In genomic region chr7:43584790-43585189, GRCm38 (mm10) we compare ENCODE assay signal across 18 mouse cellular contexts. TPM values are rescaled to one million over a fixed set of nuclear protein-coding genes. Genes with fewer than 3 reads are reported as not detected.
DNase-seq lines count a peak whose midpoint lies in the region; ATAC-seq and TF ChIP-seq lines count a peak whose summit lies in the region.
"Had no signal": no experiment of that assay in that cellular context is flagged by ENCODE, and none has a peak within 500 bp of the region (broad histone marks: within the 10 kb centered on the region; RNA-seq: fewer than 3 reads in every experiment).

No protein-coding gene starts in this region.

- peak; percentile 55 for TF ChIP-seq CTCF in intestine, postnatal 0 days (IDR thresholded peaks at IDR 0.05; ENCODE audit: low read depth)
- peak; percentile 48 for TF ChIP-seq CTCF in midbrain, postnatal 0 days (IDR thresholded peaks at IDR 0.05)
- 0 out of 2 replicates have a peak, but pooled peaks have one; percentile 5 for TF ChIP-seq CTCF in G1E (IDR thresholded peaks at IDR 0.05; ENCODE audit: low read depth, low read length)

- DNase-seq in midbrain, postnatal 0 days (ENCODE audit: low spot score) = no peak
- no peak for DNase-seq in midbrain, embryonic 11.5 days (ENCODE audit: low spot score, missing footprints)
- no peak for DNase-seq in G1E (ENCODE audit: low spot score)
- DNase-seq in splenic B cell, adult 2 months (ENCODE audit: low read depth, low spot score) = peak; percentile 23
- DNase-seq in heart, adult 18-20 months = no peak
- DNase-seq: cerebellum, adult 11-12 months; gastrocnemius, postnatal 10 days; kidney, postnatal 14 days had no signal

- H3K9ac ChIP-seq in intestine, postnatal 0 days (ENCODE audit: low read depth, low read length) = no peak overlapping the region
- no peak overlapping the region for H3K9ac ChIP-seq in intestine, embryonic 15.5 days
- H3K9ac ChIP-seq in midbrain, postnatal 0 days (replicated peaks; ENCODE audit: low read length, poor library complexity, severe bottlenecking) = no peak overlapping the region
- no peak overlapping the region for H3K9ac ChIP-seq in midbrain, embryonic 11.5 days (ENCODE audit: low read length)
- H3K9ac ChIP-seq: heart, embryonic 13.5 days; hindbrain, embryonic 12.5 days; liver, embryonic 15.5 days had no signal

- H3K4me2 ChIP-seq in intestine, postnatal 0 days (replicated peaks; ENCODE audit: low read depth) = no peak overlapping the region
- H3K4me2 ChIP-seq in intestine, embryonic 15.5 days (replicated peaks) = no peak overlapping the region
- H3K4me2 ChIP-seq in midbrain, postnatal 0 days (ENCODE audit: low read depth, low read length, poor library complexity, severe bottlenecking) = no peak overlapping the region
- H3K4me2 ChIP-seq in midbrain, embryonic 11.5 days = no peak overlapping the region
- H3K4me2 ChIP-seq: heart, embryonic 13.5 days; hindbrain, embryonic 12.5 days; liver, embryonic 15.5 days had no signal

- ATAC-seq in intestine, postnatal 0 days = no peak
- ATAC-seq in intestine, embryonic 15.5 days = no peak
- no peak for ATAC-seq in midbrain, postnatal 0 days (ENCODE audit: low FRiP score)
- ATAC-seq in midbrain, embryonic 11.5 days (ENCODE audit: low FRiP score) = no peak
- ATAC-seq in G1E (ENCODE audit: extremely low read depth, insufficient number of reproducible peaks, low FRiP score, poor library complexity, severe bottlenecking) = no peak
- ATAC-seq in megakaryocyte, adult 5-6 weeks (ENCODE audit: poor library complexity, severe bottlenecking) = no peak

- no peak overlapping the region for H3K27ac ChIP-seq in intestine, postnatal 0 days (ENCODE audit: low read depth, low read length)
- H3K27ac ChIP-seq in intestine, embryonic 15.5 days = no peak overlapping the region
- no peak overlapping the region for H3K27ac ChIP-seq in midbrain, postnatal 0 days (ENCODE audit: low read depth, low read length)
- no peak overlapping the region for H3K27ac ChIP-seq in midbrain, embryonic 11.5 days (ENCODE audit: low read depth, low read length)
- H3K27ac ChIP-seq: heart, embryonic 13.5 days; hindbrain, embryonic 12.5 days; liver, embryonic 15.5 days; midbrain, embryonic 10.5 days had no signal

- no peak overlapping the region for H3K4me3 ChIP-seq in intestine, postnatal 0 days (ENCODE audit: low read depth, low read length)
- H3K4me3 ChIP-seq in intestine, embryonic 15.5 days (replicated peaks) = no peak overlapping the region
- H3K4me3 ChIP-seq in midbrain, postnatal 0 days (ENCODE audit: low read depth, low read length) = no peak overlapping the region
- H3K4me3 ChIP-seq in midbrain, embryonic 11.5 days (ENCODE audit: low read depth, low read length) = no peak overlapping the region
- H3K4me3 ChIP-seq in G1E (ENCODE audit: low read depth, low read length) = no peak overlapping the region
- H3K4me3 ChIP-seq: heart, embryonic 13.5 days; hindbrain, embryonic 12.5 days; liver, embryonic 15.5 days; midbrain, embryonic 10.5 days had no signal

- no peaks in the 10 kb centered on the region for H3K27me3 ChIP-seq in intestine, postnatal 0 days (replicated peaks; ENCODE audit: control insufficient read depth, insufficient read depth, low read length)
- H3K27me3 ChIP-seq in intestine, embryonic 15.5 days (replicated peaks) = no peaks in the 10 kb centered on the region
- H3K27me3 ChIP-seq in midbrain, postnatal 0 days (ENCODE audit: insufficient read depth, low read length) = no peaks in the 10 kb centered on the region
- H3K27me3 ChIP-seq in midbrain, embryonic 11.5 days (ENCODE audit: control insufficient read depth, insufficient read depth, low read length) = no peaks in the 10 kb centered on the region
- H3K27me3 ChIP-seq in G1E (ENCODE audit: insufficient read depth, low read length) = no peaks in the 10 kb centered on the region
- no peaks in the 10 kb centered on the region for H3K27me3 ChIP-seq in splenic B cell, adult 2 months (ENCODE audit: control insufficient read depth, insufficient read depth, low read length, poor library complexity, severe bottlenecking)
- H3K27me3 ChIP-seq: heart, embryonic 13.5 days; hindbrain, embryonic 12.5 days; liver, embryonic 15.5 days had no signal

- no peaks in the 10 kb centered on the region; the same call in 1 of the 2 replicates for H3K4me1 ChIP-seq in intestine, postnatal 0 days (replicated peaks; ENCODE audit: control insufficient read depth, insufficient read depth, low read length)
- H3K4me1 ChIP-seq in intestine, embryonic 15.5 days (replicated peaks) = peaks cover 6% of the 10 kb centered on the region
- H3K4me1 ChIP-seq in midbrain, postnatal 0 days (ENCODE audit: insufficient read depth, low read length) = peaks cover 3% of the 10 kb centered on the region; the same call in 1 of the 2 replicates
- H3K4me1 ChIP-seq in midbrain, embryonic 11.5 days (ENCODE audit: control insufficient read depth, insufficient read depth, low read length) = peaks cover 8% of the 10 kb centered on the region
- peaks cover 10% of the 10 kb centered on the region for H3K4me1 ChIP-seq in G1E (ENCODE audit: insufficient read depth, low read depth, low read length)

- 88% methylated on average over 5 of the region's 5 CpGs for WGBS in intestine, postnatal 0 days
- WGBS in intestine, embryonic 15.5 days = 91% methylated on average over 5 of the region's 5 CpGs
- WGBS in midbrain, postnatal 0 days = 94% methylated on average over 5 of the region's 5 CpGs
- WGBS in midbrain, embryonic 11.5 days = 94% methylated on average over 5 of the region's 5 CpGs

- peaks cover 54% of the 10 kb centered on the region for H3K36me3 ChIP-seq in intestine, postnatal 0 days (ENCODE audit: control insufficient read depth, insufficient read depth)
- peaks cover 46% of the 10 kb centered on the region for H3K36me3 ChIP-seq in intestine, embryonic 15.5 days
- peaks cover 44% of the 10 kb centered on the region for H3K36me3 ChIP-seq in midbrain, postnatal 0 days (ENCODE audit: insufficient read depth, low read length)
- peaks cover 34% of the 10 kb centered on the region for H3K36me3 ChIP-seq in midbrain, embryonic 11.5 days (ENCODE audit: control insufficient read depth, insufficient read depth, low read length)
- peaks cover 54% of the 10 kb centered on the region for H3K36me3 ChIP-seq in G1E (replicated peaks)
- H3K36me3 ChIP-seq in splenic B cell, adult 2 months (ENCODE audit: control insufficient read depth, insufficient read depth, low read length, poor library complexity, severe bottlenecking) = peaks cover 7% of the 10 kb centered on the region

- no peaks in the 10 kb centered on the region for H3K9me3 ChIP-seq in intestine, postnatal 0 days (ENCODE audit: control insufficient read depth)
- H3K9me3 ChIP-seq in intestine, embryonic 15.5 days = no peaks in the 10 kb centered on the region
- H3K9me3 ChIP-seq in midbrain, postnatal 0 days (ENCODE audit: low read length) = no peaks in the 10 kb centered on the region
- no peaks in the 10 kb centered on the region for H3K9me3 ChIP-seq in midbrain, embryonic 11.5 days (ENCODE audit: control insufficient read depth, low read length)
- H3K9me3 ChIP-seq in G1E (replicated peaks) = no peaks in the 10 kb centered on the region
- H3K9me3 ChIP-seq: heart, embryonic 13.5 days; hindbrain, embryonic 12.5 days; liver, embryonic 15.5 days; midbrain, embryonic 10.5 days had no signal

RNA-seq across cellular contexts. Expression of gene Zfp719, which starts 5.4 kb away (rescaled TPM):
- polyA plus RNA-seq in intestine, postnatal 0 days (2015; fragmentation: Nextera tagmentation; extraction: Ambion mirVana) = 3.5 and 3.6 TPM in 2 replicates
- 8.7 and 10.1 TPM in 2 replicates for polyA plus RNA-seq in intestine, embryonic 15.5 days (2015; fragmentation: Nextera tagmentation; extraction: Ambion mirVana)
- total RNA-seq in midbrain, postnatal 0 days (2014; rRNA removed) = 13.9 and 15.5 TPM in 2 replicates
- 4.9 and 5.5 TPM in 2 replicates for polyA plus RNA-seq in midbrain, postnatal 0 days (2015; fragmentation: Nextera tagmentation; extraction: Ambion mirVana)
- 17.3 and 17.9 TPM in 2 replicates for polyA plus RNA-seq in midbrain, embryonic 11.5 days (2014; fragmentation: Nextera tagmentation; extraction: Ambion mirVana)
- total RNA-seq in G1E (2014; fragmentation: Nextera tagmentation) (7.0 and 11.0 TPM in 2 replicates), G1E (2017) (6.4 and 7.8 TPM in 2 replicates)
- polyA plus RNA-seq in G1E (2012) = 0.07 and 0.12 TPM in 2 replicates
- 7.1 and 13.3 TPM in 2 replicates for total RNA-seq in megakaryocyte, adult 5-6 weeks (2015)
- total RNA-seq in megakaryocyte, adult 5-6 weeks (2017) = 6.9 and 9.3 TPM in 2 replicates
- total RNA-seq in heart, adult 18-20 months (2021) = 1 to 10 TPM; 4.4 to 8.2 TPM

RNA-seq across cellular contexts. Expression of gene Zfp819, which starts 22.2 kb away (rescaled TPM):
- not detected in 2 replicates for polyA plus RNA-seq in intestine, postnatal 0 days (2015; fragmentation: Nextera tagmentation; extraction: Ambion mirVana)
- polyA plus RNA-seq in intestine, embryonic 15.5 days (2015; fragmentation: Nextera tagmentation; extraction: Ambion mirVana) = 0.09 TPM in 2 replicates
- total RNA-seq in midbrain, postnatal 0 days (2014; rRNA removed) = 1.3 and 1.6 TPM in 2 replicates
- polyA plus RNA-seq in midbrain, postnatal 0 days (2015; fragmentation: Nextera tagmentation; extraction: Ambion mirVana) = 0.23 and 0.49 TPM in 2 replicates
- polyA plus RNA-seq in midbrain, embryonic 11.5 days (2014; fragmentation: Nextera tagmentation; extraction: Ambion mirVana) = 0.23 and 0.64 TPM in 2 replicates
- not detected in 2 replicates for total RNA-seq in G1E (2014; fragmentation: Nextera tagmentation)
- total RNA-seq in G1E (2017) = 0.05 TPM in 1 of 2 replicates, not detected in the other
- polyA plus RNA-seq in G1E (2012) = not detected in 2 replicates
- total RNA-seq in megakaryocyte, adult 5-6 weeks (2015) = not detected in 2 replicates
- not detected in 2 replicates for total RNA-seq in megakaryocyte, adult 5-6 weeks (2017)
- total RNA-seq in heart, adult 18-20 months (2021) = not detected
- total RNA-seq: gastrocnemius, postnatal 10 days had no signal
- polyA plus RNA-seq: heart, embryonic 13.5 days; liver, embryonic 15.5 days had no signal

RNA-seq across cellular contexts. Expression of gene Zfp658, which starts 22.7 kb away (rescaled TPM):
- 0.68 and 0.75 TPM in 2 replicates for polyA plus RNA-seq in intestine, postnatal 0 days (2015; fragmentation: Nextera tagmentation; extraction: Ambion mirVana)
- 2.7 and 2.8 TPM in 2 replicates for polyA plus RNA-seq in intestine, embryonic 15.5 days (2015; fragmentation: Nextera tagmentation; extraction: Ambion mirVana)
- total RNA-seq in midbrain, postnatal 0 days (2014; rRNA removed) = 9.4 and 13.0 TPM in 2 replicates
- 2.4 and 3.1 TPM in 2 replicates for polyA plus RNA-seq in midbrain, postnatal 0 days (2015; fragmentation: Nextera tagmentation; extraction: Ambion mirVana)
- 6.7 and 8.7 TPM in 2 replicates for polyA plus RNA-seq in midbrain, embryonic 11.5 days (2014; fragmentation: Nextera tagmentation; extraction: Ambion mirVana)
- total RNA-seq in G1E (2014; fragmentation: Nextera tagmentation) = 1.2 and 1.3 TPM in 2 replicates
- 1.1 and 1.2 TPM in 2 replicates for total RNA-seq in G1E (2017)
- 0.24 and 0.25 TPM in 2 replicates for polyA plus RNA-seq in G1E (2012)
- total RNA-seq in megakaryocyte, adult 5-6 weeks (2015) = 6.3 and 8.1 TPM in 2 replicates
- 6.9 and 7.4 TPM in 2 replicates for total RNA-seq in megakaryocyte, adult 5-6 weeks (2017)
- total RNA-seq in heart, adult 18-20 months (2021) = under 1 TPM; 0.79 to 0.85 TPM

RNA-seq across cellular contexts. Expression of gene Cd33, which starts 40.6 kb away (rescaled TPM):
- polyA plus RNA-seq in intestine, postnatal 0 days (2015; fragmentation: Nextera tagmentation; extraction: Ambion mirVana) = 1.5 and 2.7 TPM in 2 replicates
- polyA plus RNA-seq in intestine, embryonic 15.5 days (2015; fragmentation: Nextera tagmentation; extraction: Ambion mirVana) = 1.8 and 1.9 TPM in 2 replicates
- total RNA-seq in midbrain, postnatal 0 days (2014; rRNA removed) = 1.5 TPM in 2 replicates
- 1.4 and 2.1 TPM in 2 replicates for polyA plus RNA-seq in midbrain, postnatal 0 days (2015; fragmentation: Nextera tagmentation; extraction: Ambion mirVana)
- polyA plus RNA-seq in midbrain, embryonic 11.5 days (2014; fragmentation: Nextera tagmentation; extraction: Ambion mirVana) = 0.63 and 0.70 TPM in 2 replicates
- total RNA-seq in G1E (2014; fragmentation: Nextera tagmentation) (0.10 TPM in 1 of 2 replicates, not detected in the other), G1E (2017) (0.41 and 0.60 TPM in 2 replicates)
- polyA plus RNA-seq in G1E (2012) = 0.13 and 0.69 TPM in 2 replicates
- 80.0 and 80.1 TPM in 2 replicates for total RNA-seq in megakaryocyte, adult 5-6 weeks (2015)
- total RNA-seq in megakaryocyte, adult 5-6 weeks (2017) = 36.3 and 48.1 TPM in 2 replicates
- 1 to 10 TPM; 2.3 to 3.0 TPM for total RNA-seq in heart, adult 18-20 months (2021)

RNA-seq across cellular contexts. Expression of gene Ceacam18, which starts 49.7 kb away (rescaled TPM):
- polyA plus RNA-seq in intestine, postnatal 0 days (2015; fragmentation: Nextera tagmentation; extraction: Ambion mirVana) = 59.7 and 68.3 TPM in 2 replicates
- 4.7 and 5.2 TPM in 2 replicates for polyA plus RNA-seq in intestine, embryonic 15.5 days (2015; fragmentation: Nextera tagmentation; extraction: Ambion mirVana)
- not detected in 2 replicates for total RNA-seq in midbrain, postnatal 0 days (2014; rRNA removed)
- not detected in 2 replicates for polyA plus RNA-seq in midbrain, postnatal 0 days (2015; fragmentation: Nextera tagmentation; extraction: Ambion mirVana)
- not detected in 2 replicates for polyA plus RNA-seq in midbrain, embryonic 11.5 days (2014; fragmentation: Nextera tagmentation; extraction: Ambion mirVana)
- total RNA-seq in G1E (2014; fragmentation: Nextera tagmentation) (not detected in 2 replicates), G1E (2017) (0.16 and 0.29 TPM in 2 replicates)
- not detected in 2 replicates for polyA plus RNA-seq in G1E (2012)
- total RNA-seq in megakaryocyte, adult 5-6 weeks (2015) = not detected in 2 replicates
- total RNA-seq in megakaryocyte, adult 5-6 weeks (2017) = not detected in 2 replicates
- total RNA-seq in heart, adult 18-20 months (2021) = not detected
- total RNA-seq: gastrocnemius, postnatal 10 days had no signal
- polyA plus RNA-seq: heart, embryonic 13.5 days; hindbrain, embryonic 12.5 days; midbrain, embryonic 10.5 days; neural tube, embryonic 11.5 days; spleen, adult 2 months; urinary bladder, adult 2 months had no signal

Comparison
In these comparisons a context has a peak if more than half of its experiments do, and no peak if none do; other contexts are left out.
1. CTCF ChIP-seq: peak in every context shown above with its lines; median percentile 55 in intestine, postnatal 0 days; 48 in midbrain, postnatal 0 days; 5 in G1E.